Mouse (Mus musculus) ovary, adult 18-20 months (tissue): Measurements from ENCODE around the gene Cped1.
"Not testable (repeated sequence)": the region's sequence is repeated elsewhere in the genome, so short reads cannot be mapped to it uniquely, and the experiment has no call there.

ENCODE experiments used
- DNase-seq: peaks from one replicate; pipeline ENCODE4 v3.0.0; 2022; ENCODE audit warnings: low spot score, mixed read lengths

The Cped1 gene

DNA sequence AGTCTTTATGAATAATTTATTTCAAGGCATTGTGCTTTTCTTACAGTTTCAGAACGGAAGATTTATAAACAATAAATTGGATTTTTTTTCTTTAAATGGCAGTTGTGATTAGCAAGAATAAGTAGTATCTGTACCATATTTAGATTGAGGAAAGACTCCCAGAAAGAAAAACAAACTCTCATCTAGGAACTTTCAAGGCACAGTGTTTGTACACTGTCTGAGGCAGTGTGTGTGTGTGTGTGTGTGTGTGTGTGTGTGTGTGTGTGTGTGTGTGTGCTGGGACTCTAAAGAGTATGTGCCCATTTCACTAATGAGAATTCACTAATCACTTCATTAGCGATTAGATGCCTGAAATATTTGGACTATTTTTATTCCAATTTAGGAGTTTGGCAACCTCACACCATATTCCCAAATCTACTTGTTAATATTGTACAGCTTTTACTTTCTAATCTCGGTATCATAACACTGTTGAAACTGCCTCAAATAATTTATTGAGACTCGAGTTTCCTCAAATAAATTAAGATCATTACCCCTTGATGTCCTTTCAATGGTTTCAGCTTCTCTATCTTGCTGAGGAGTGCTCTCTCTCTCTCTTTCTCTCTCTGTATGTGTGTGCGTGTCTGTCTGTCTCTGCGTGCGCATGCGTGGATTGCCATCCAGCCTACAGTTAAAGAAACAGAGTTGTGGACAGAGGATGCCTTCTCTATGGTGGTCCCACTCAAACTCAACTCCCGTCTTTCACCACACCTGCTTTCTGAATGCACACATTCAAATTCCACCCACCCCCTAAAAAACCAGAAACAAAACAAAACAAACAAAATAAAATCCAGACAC, 41.3 kb downstream of the Cped1 start:
- no peak for DNase-seq

GRCm38 (mm10) chr6:22027854-22028253, 42.1 kb downstream of the Cped1 start:
- no peak for DNase-seq

GRCm38 (mm10) chr6:22030381-22030780, 44.7 kb downstream of the Cped1 start:
- DNase-seq: no peak

DNA sequence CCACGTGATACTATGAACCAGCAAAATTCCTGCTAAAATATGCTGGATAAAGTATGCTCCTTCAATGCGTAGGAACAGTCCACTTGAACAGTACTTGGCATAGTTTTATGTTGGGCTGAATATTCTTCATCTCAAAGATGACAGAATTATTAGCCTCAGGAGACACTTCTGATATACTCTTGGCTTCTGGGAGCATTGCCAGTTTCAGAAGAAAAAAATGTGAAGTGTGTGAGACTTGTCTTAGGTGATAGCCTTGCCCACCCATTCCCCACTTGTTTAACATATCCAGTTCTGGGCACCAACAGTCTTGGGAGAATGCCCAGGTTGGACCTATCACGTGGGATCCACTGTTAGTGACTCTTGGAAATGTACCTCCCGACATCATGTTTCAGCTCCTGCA, 47.5 kb downstream of the Cped1 start:
- DNase-seq: no peak

DNA sequence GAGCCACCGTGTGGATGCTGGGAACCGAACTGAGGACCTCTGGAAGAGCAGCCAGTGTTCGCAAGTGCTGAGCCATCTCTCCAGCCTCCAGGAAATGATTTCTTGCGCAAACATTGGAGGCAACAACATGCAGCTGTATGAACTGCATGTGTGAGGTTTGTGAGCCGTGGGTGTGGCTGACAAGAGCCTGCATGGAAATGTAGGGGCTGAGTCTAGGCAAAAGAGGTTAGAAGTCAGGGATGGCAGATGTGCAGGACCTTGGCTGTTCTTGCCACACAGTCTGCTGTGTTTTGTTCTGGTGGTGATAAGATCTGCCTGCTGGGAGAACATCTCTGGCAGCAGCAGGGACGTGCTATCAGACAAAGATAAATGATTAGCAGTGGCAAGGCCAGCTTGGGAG, 49.7 kb downstream of the Cped1 start:
- DNase-seq: peak; percentile 74

GRCm38 (mm10) chr6:22035895-22036294, 50.2 kb downstream of the Cped1 start:
- DNase-seq: no peak

GRCm38 (mm10) chr6:22036396-22036795, 50.7 kb downstream of the Cped1 start:
- no peak for DNase-seq

DNA sequence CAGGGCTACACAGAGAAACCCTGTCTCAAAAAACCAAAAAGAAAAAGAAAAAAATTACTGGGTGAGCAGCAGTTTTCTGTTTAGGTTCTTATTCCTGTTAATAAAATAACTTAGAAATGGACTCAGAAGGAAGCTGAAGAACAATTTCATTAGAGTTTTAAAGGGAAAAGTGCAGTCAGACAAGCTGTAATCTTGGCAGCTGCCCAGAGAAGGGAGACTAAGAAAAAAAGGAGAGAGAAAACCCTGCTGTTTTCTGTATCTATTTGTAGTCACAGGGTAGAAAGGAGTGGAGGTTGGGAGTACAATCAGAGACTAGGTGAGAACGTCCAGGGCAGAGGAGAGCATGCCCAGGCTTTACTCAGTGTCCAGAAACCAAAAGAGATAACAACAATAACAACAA, 51.2 kb downstream of the Cped1 start:
- DNase-seq: no peak

DNA sequence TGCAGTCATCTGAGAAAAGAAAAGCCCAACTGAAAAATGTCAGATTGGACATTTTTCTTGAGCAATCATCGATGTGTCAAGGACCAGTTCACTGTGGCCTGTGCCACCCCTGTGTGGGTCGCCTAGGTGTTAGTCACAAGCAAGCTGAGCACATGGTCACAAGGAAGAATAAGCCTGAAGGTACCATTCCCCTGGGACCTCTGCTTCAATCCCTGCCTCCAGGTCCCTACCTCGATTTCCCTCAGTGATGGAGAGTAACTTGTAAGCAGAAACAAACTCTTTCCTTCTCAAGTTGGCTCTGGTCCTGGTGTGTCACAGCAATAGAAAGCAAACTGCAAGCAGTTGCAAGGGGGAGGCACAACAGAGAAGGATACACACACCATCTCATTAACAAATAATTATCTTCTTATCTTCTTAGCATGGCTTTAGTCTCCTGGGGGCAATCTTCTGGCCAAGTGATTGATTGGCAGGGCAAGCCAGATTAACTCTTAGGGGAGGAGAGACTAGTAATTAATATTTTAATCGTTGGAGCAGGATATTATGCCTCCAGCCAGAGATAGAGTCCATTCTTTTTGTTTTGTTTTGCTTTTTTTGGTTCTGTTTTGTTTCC, 51.8 kb downstream of the Cped1 start:
- no peak for DNase-seq

GRCm38 (mm10) chr6:22039666-22040065, 54.0 kb downstream of the Cped1 start:
- DNase-seq: not testable (repeated sequence)

GRCm38 (mm10) chr6:22044880-22045605, 59.3 kb downstream of the Cped1 start:
- DNase-seq: no peak

GRCm38 (mm10) chr6:22047101-22047500, 61.4 kb downstream of the Cped1 start:
- no peak for DNase-seq

- DNase-seq: no peak
Measured at GRCm38 (mm10) chr6:22049093-22049492, 63.4 kb downstream of the Cped1 start.

GRCm38 (mm10) chr6:22051526-22051925, 65.8 kb downstream of the Cped1 start:
- DNase-seq: no peak

GRCm38 (mm10) chr6:22053014-22053413, 67.3 kb downstream of the Cped1 start:
- DNase-seq: no peak

- peak; percentile 65 for DNase-seq
Measured at GRCm38 (mm10) chr6:22064341-22064740, 78.6 kb downstream of the Cped1 start.

GRCm38 (mm10) chr6:22070603-22071322, 85.0 kb downstream of the Cped1 start:
- no peak for DNase-seq

DNA sequence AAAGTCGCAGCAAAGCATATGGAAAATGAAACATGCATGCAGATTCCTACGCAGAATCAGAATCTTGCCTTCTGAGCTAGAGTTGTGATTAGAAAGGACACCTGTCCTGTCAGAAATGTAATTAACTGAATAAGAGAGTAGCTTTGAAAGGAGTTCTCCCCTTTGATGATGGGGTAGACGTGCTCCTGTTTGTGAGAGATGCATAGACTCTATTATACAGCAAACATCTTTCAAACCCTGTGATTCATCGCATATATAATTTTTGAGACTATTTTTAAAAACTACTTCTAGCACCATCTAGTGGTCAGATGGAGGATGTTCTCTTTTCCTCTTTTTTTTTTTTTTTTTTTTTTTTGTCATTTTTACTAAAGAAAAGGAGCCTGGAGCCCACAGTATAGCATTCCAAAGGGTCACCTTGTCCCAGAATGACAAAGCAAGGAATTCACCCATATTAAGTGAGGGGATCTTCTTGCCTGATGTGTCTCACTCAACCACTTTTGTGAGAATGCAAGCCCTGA, 85.7 kb downstream of the Cped1 start:
- DNase-seq: no peak

DNA sequence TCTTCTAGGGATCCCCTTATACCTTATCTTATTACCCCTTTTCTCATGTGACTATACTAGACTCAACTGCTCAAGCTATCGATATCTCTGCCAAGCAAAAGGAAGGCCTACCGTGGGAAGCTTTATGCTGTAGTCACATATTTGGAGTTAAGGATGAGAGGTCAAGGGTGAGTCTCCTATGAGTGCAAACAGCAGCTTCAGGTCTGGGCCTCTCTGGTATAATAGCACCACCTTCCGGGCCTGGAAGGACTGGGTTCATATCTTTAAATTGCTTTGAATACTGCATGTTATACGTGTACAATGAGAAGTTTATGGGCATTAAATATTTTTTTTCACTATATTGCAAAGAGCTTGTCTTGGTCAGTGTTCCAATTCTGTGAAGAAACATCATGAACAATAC, 87.0 kb downstream of the Cped1 start:
- DNase-seq: no peak

DNA sequence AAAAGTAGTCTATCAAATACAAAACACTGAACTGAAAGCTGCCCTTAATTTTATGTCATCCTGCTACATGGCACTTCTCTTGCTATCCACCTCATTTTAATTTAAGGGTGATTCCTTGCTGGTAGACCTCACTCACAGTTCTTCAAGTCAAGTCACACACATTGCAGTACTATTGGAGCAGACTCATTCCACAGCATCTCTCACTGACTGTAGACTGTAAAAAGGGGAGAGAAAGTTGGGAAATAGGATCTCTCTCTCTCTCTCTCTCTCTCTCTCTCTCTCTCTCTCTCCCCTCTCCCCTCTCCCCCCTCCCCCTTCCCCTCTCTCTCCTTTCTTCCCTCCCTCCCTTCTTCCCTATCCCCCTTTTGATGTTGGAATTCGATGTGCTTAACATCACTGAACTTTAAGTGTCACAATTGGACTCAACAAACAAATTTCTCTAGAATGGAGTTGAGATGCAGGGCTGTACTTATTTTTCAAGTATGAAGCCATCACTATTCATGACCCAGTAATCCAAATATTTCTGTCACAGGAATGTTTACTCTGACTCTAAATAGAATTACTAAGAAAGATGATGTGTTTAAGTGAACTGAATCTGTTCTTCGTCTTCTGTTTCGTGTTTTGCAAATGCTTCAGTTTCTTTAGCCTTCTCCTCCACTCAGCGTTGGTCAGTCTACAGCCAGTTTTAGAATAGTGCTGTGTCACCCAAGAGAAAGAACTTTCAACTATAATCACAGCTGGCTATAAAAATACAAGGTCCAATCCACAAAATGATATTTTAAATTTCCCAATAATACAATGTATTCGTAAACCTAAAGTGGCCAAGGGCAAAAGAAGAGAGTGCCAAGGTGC, 88.7 kb downstream of the Cped1 start:
- DNase-seq: no peak

DNA sequence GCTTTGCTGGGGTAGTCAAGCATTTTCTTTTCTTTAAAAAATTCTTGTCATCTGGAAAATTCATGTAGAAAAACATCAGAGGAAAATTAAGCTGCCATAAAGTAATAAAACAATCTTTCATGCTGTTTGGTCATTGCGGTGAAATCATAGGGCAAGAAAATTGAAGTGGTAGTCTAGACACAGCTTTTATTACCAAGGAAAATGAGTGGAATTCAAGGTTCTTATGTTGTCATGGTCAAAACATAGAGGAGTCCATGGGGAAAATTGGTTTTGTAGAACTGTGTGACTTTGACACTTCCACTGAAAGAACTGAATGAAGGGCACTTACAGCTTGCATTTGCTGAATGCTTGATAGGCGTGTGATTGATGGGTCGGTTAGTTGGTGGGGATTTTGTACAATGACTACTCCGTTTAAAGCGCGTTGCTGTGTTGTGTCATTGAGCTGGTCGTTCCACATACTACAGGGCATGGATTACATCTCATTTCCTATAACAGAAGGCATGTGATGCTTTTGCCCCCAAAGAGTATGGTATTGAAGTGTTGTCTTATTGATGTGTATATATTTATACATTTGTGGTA, 93.1 kb downstream of the Cped1 start:
- no peak for DNase-seq
